Mouse (Mus musculus) midbrain, embryonic 14.5 days (tissue): ENCODE data around the gene Cmc2. TPM values are rescaled to one million over a fixed set of nuclear protein-coding genes. Genes with fewer than 3 reads are reported as not detected.
A peak's percentile ranks its signal among the peaks of the same experiment; 100 is the strongest.

Experiments used
- ATAC-seq: fragments of 200-750 bp; cut with Nextera tagmentation; 2 replicates; pipeline ENCODE4 v1.8.0; 2017; ENCODE audit warnings: moderate number of reproducible peaks, moderate library complexity; ENCODE audit not compliant: low FRiP score, low TSS enrichment
- DNase-seq: peaks from one replicate; pipeline ENCODE4 v3.0.0-alpha.2; 2015
- H3K27ac ChIP-seq: fragments of 300-500 bp; sonication (generic); replicated peaks from 2 replicates; pipeline ENCODE4 v1.5.1; 2014; ENCODE audit warnings: mild to moderate bottlenecking, low read depth, low read length, moderate library complexity
- H3K27me3 ChIP-seq: fragments of 300-500 bp; sonication (generic); 2 replicates; pipeline ENCODE4 v1.6.1; 2014; ENCODE audit warnings: low read length, control low read depth, mixed read lengths; ENCODE audit not compliant: control insufficient read depth, insufficient read depth
- H3K36me3 ChIP-seq: fragments of 300-500 bp; sonication (generic); 2 replicates; pipeline ENCODE4 v1.6.1; 2014; ENCODE audit warnings: low read length, control low read depth; ENCODE audit not compliant: control insufficient read depth, insufficient read depth
- H3K4me1 ChIP-seq: fragments of 300-500 bp; sonication (generic); 2 replicates; pipeline ENCODE4 v1.6.1; 2014; ENCODE audit warnings: mild to moderate bottlenecking, antibody characterized with exemption, low read length, control low read depth; ENCODE audit not compliant: control insufficient read depth, insufficient read depth
- H3K4me2 ChIP-seq: fragments of 300-500 bp; sonication (generic); 2 replicates; pipeline ENCODE4 v1.6.1; 2014; ENCODE audit warnings: mild to moderate bottlenecking, low read length, moderate library complexity
- H3K4me3 ChIP-seq: fragments of 300-500 bp; sonication (generic); replicated peaks from 2 replicates; pipeline ENCODE4 v1.5.1; 2014; ENCODE audit warnings: low read depth, low read length
- H3K9ac ChIP-seq: fragments of 300-500 bp; sonication (generic); replicated peaks from 2 replicates; pipeline ENCODE4 v1.6.1; 2014; ENCODE audit warnings: mild to moderate bottlenecking, low read length, moderate library complexity
- H3K9me3 ChIP-seq: fragments of 300-500 bp; sonication (generic); 2 replicates; pipeline ENCODE4 v1.6.1; 2016; ENCODE audit warnings: low read length, control low read depth, mixed read lengths; ENCODE audit not compliant: control insufficient read depth
- whole genome bisulfite sequencing: fragments of 180-500 bp; shearing (Covaris S2); extraction: QIAGEN DNeasy Blood & Tissue Kit; methylation state at CpG from one replicate; pipeline ENCODE4 v1.1.7; 2014; 5-methylcytosine and 5-hydroxymethylcytosine counted together
- polyA plus RNA-seq: library from polyadenylated mRNA; unstranded; fragments of >200 nt; fragmentation: Nextera tagmentation; extraction: Ambion mirVana; gene quantifications from 2 replicates; pipeline ENCODE4 v1.2.1, GENCODE M21; 2014

The Cmc2 gene
- polyA plus RNA-seq = 26.2 and 30.5 TPM in 2 replicates

GRCm38 (mm10) chr8:116921337-116922059 lies at the start of gene Cmc2, which contains the start of gene Cenpn:
Cmc2 (minus strand) TSS chr8:116921455.
Cenpn (plus strand) TSS chr8:116921730.
- H3K4me2 ChIP-seq = peak within 1 kb of the TSS; percentile 69
- H3K36me3 ChIP-seq = no peaks in the 10 kb centered on the region
- H3K27me3 ChIP-seq = no peaks in the 10 kb centered on the region
- H3K9me3 ChIP-seq = no peaks in the 10 kb centered on the region
- peak within 1 kb of the TSS; percentile 55 for H3K9ac ChIP-seq
- ATAC-seq = peak; percentile 94
- H3K27ac ChIP-seq = peak within 1 kb of the TSS; percentile 80
- under 1% methylated on average over 57 of the region's 57 CpGs for WGBS
- H3K4me3 ChIP-seq = peak within 1 kb of the TSS; percentile 57
- H3K4me1 ChIP-seq = 0 out of 2 replicates have a peak, but pooled peaks cover 5% of the 10 kb centered on the region
- DNase-seq = peak; percentile 99

- 85% methylated on average over 6 of the region's 6 CpGs for WGBS
- Histone ChIP-seq H3K9me3 (no peaks in the 10 kb centered on the region), H3K27ac (no peak overlapping the region), H3K4me1 (no peaks in the 10 kb centered on the region), H3K4me2 (no peak overlapping the region), H3K36me3 (0 out of 2 replicates have a peak, but pooled peaks cover 8% of the 10 kb centered on the region), H3K9ac (no peak overlapping the region), H3K4me3 (no peak overlapping the region), H3K27me3 (no peaks in the 10 kb centered on the region)
- no peak for DNase-seq
- no peak for ATAC-seq
Observed at GRCm38 (mm10) chr8:116969531-116969930, 48.3 kb upstream of the Cmc2 start.

- no peak overlapping the region for H3K4me3 ChIP-seq
- no peak overlapping the region for H3K9ac ChIP-seq
- H3K27ac ChIP-seq = no peak overlapping the region
- no peak for ATAC-seq
- H3K36me3 ChIP-seq = peaks cover 64% of the 10 kb centered on the region
- 92% methylated on average over 9 of the region's 9 CpGs for WGBS
- H3K4me1 ChIP-seq = no peaks in the 10 kb centered on the region
- no peaks in the 10 kb centered on the region for H3K27me3 ChIP-seq
- H3K9me3 ChIP-seq = no peaks in the 10 kb centered on the region
- DNase-seq = no peak
- no peak overlapping the region for H3K4me2 ChIP-seq
Observed at GRCm38 (mm10) chr8:116954415-116954814, 33.2 kb upstream of the Cmc2 start.

- H3K9me3 ChIP-seq = no peaks in the 10 kb centered on the region
- no peak overlapping the region for H3K4me2 ChIP-seq
- WGBS = 95% methylated on average over 8 of the region's 8 CpGs
- ATAC-seq = no peak
- peaks cover 45% of the 10 kb centered on the region for H3K36me3 ChIP-seq
- no peak for DNase-seq
- no peak overlapping the region for H3K9ac ChIP-seq
- H3K4me3 ChIP-seq = no peak overlapping the region
- H3K27me3 ChIP-seq = no peaks in the 10 kb centered on the region
- no peak overlapping the region for H3K27ac ChIP-seq
- H3K4me1 ChIP-seq = no peaks in the 10 kb centered on the region
Observed at GRCm38 (mm10) chr8:116952428-116952827, 31.2 kb upstream of the Cmc2 start.

GRCm38 (mm10) chr8:116951778-116952177 lies 30.5 kb upstream of the Cmc2 start:
- H3K9ac ChIP-seq = no peak overlapping the region
- WGBS = 96% methylated on average over 2 of the region's 2 CpGs
- no peaks in the 10 kb centered on the region for H3K9me3 ChIP-seq
- ATAC-seq = no peak
- no peak overlapping the region for H3K4me2 ChIP-seq
- no peaks in the 10 kb centered on the region for H3K27me3 ChIP-seq
- no peak for DNase-seq
- H3K36me3 ChIP-seq = peaks cover 39% of the 10 kb centered on the region
- H3K4me1 ChIP-seq = no peaks in the 10 kb centered on the region
- H3K4me3 ChIP-seq = no peak overlapping the region
- H3K27ac ChIP-seq = no peak overlapping the region

GRCm38 (mm10) chr8:116951369-116951768 lies 30.1 kb upstream of the Cmc2 start:
- H3K4me3 ChIP-seq = no peak overlapping the region
- no peak overlapping the region for H3K27ac ChIP-seq
- peaks cover 34% of the 10 kb centered on the region for H3K36me3 ChIP-seq
- no peaks in the 10 kb centered on the region for H3K4me1 ChIP-seq
- H3K9ac ChIP-seq = no peak overlapping the region
- ATAC-seq = no peak
- 82% methylated on average over 5 of the region's 5 CpGs for WGBS
- no peak overlapping the region for H3K4me2 ChIP-seq
- no peak for DNase-seq
- no peaks in the 10 kb centered on the region for H3K9me3 ChIP-seq
- no peaks in the 10 kb centered on the region for H3K27me3 ChIP-seq

GRCm38 (mm10) chr8:116947589-116947988 lies 26.3 kb upstream of the Cmc2 start:
- ATAC-seq = no peak
- H3K36me3 ChIP-seq = 0 out of 2 replicates have a peak, but pooled peaks cover 6% of the 10 kb centered on the region
- DNase-seq = no peak
- no peak overlapping the region for H3K9ac ChIP-seq
- no peak overlapping the region for H3K27ac ChIP-seq
- no peak overlapping the region for H3K4me2 ChIP-seq
- 95% methylated on average over 7 of the region's 7 CpGs for WGBS
- H3K4me3 ChIP-seq = no peak overlapping the region
- H3K9me3 ChIP-seq = no peaks in the 10 kb centered on the region
- H3K4me1 ChIP-seq = peaks cover 15% of the 10 kb centered on the region
- H3K27me3 ChIP-seq = no peaks in the 10 kb centered on the region

GRCm38 (mm10) chr8:116946851-116947250 lies 25.6 kb upstream of the Cmc2 start:
- WGBS = 93% methylated on average over 6 of the region's 6 CpGs

More at GRCm38 (mm10) chr8:116946851-116947250, 25.6 kb upstream of the Cmc2 start:
- ATAC-seq (no peak), DNase-seq (no peak)
- H3K27me3 ChIP-seq = no peaks in the 10 kb centered on the region
- H3K9me3 ChIP-seq = no peaks in the 10 kb centered on the region
- H3K4me3 ChIP-seq = no peak overlapping the region
- H3K27ac ChIP-seq = no peak overlapping the region
- no peak overlapping the region for H3K9ac ChIP-seq
- H3K36me3 ChIP-seq = 0 out of 2 replicates have a peak, but pooled peaks cover 6% of the 10 kb centered on the region
- no peak overlapping the region for H3K4me2 ChIP-seq
- peaks cover 15% of the 10 kb centered on the region for H3K4me1 ChIP-seq
